Mouse (Mus musculus): ENCODE results near the gene Arpp19.

Gene Arpp19

DNA sequence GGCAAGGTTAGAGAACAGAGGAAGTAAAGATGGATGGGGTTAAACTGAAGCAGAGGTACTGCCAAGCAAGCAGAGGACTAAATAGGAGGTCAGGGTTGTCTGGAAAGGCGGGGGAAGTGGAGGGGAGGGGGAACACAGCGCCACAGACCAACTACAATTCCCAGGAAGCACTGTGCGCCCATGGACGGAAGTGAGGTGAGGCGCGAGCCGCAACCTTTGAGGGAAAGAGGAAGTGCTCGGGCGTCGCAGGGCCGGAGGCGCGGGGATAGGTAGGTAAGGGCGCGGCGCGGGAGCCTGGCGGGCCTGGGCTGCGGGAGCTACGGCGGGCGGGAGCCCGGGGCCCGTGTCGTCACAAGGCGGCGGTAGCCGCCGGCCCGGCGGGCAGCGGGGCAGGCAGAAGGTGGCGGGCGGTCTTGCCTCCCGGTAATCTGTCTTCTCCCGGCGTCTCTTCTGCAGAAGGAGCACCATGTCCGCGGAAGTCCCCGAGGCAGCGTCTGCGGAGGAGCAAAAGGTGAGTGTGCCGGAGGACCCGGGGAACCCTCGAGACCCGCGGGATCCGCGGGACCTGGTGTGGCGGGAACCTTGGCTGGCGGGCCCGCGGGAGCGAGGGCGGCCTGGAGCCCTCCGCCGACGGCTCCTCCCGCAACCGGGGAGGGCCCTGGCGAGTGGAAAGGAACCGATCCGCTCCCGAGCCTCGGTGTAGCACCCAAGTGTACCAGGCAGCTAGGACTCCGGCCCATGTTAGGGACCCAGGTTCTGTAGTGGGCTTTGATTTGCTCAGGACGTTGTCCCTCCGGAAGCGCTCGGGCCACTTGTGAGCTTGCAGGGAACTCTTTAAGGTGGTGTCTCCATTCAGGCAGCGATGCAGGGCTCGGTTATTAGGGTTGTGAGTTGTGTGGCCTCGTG, at the start of gene Arpp19:
Gene Arpp19 (plus strand): TSS at position 164 of the 906 bp plus-strand sequence.
- ChIA-PET CTCF (interaction anchor here (0.6 to 5.1 kb wide), 7 partner anchors 12 to 266 kb away, joined by 3 to 33 read pairs (median 4); no protein-coding TSS in a partner anchor), POLR2A (interaction anchor here (0.6 to 8.9 kb wide), 35 partner anchors 12 to 606 kb away, joined by 3 to 104 read pairs (median 3); partner anchors contain the start of genes Myo5a (in 1 of the 4), Myo5c (in 1 of the 4) and Onecut1 (in 1 of the 4))

DNA sequence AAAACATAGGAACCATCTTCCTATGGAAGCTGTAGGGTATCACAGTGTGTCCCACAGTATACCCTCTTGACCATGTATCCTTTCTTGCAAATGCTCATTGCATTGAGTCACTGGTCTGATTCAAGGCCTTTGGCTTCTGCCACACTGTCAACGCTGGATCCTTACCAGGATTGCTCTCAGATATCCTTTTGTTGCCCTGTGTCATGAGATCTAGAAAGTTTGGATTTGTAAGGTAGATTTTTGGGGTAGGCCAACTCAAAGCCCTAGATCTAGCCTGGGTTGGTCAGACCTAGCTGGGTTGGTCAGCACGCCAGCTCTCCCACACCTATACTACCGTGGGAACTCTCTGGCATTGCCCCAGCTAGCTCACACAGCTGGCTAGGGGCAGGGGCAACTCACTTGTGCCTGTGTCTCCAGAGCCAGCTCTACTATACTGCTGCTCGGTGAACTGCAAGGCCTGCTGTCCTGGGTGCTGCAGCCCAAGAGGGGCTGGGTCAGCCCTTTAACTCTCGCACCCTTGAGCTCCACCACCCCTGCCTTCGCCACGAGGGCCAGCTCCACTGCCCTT, 48.4 kb upstream of the Arpp19 start:
- ChIA-PET POLR2A (no interaction called here), CTCF (no interaction called here)

DNA sequence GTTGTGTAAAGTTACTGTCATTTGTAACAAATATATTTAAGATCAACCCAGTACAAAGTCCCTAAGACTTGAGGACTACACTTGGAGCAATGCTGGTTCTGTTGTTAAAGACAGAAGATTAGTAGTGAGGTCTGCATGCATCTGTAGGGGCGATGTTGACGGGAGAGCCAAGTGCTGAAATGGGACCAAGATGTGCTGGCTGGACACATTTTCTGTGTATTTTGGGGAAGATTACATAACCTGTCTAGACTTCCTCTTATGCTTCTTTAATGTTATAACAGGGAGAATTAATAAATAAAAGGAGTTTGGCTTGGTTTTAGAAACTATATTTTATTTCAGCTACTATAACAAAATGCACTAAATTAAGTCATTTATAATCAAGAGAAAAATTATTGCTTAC, 47.4 kb upstream of the Arpp19 start:
- CTCF ChIA-PET: no interaction called here
- POLR2A ChIA-PET: interaction anchor here in 1 of 4 experiments (1.1 kb wide), 1 partner anchor 19 kb away, joined by 3 read pairs; no protein-coding TSS in a partner anchor

DNA sequence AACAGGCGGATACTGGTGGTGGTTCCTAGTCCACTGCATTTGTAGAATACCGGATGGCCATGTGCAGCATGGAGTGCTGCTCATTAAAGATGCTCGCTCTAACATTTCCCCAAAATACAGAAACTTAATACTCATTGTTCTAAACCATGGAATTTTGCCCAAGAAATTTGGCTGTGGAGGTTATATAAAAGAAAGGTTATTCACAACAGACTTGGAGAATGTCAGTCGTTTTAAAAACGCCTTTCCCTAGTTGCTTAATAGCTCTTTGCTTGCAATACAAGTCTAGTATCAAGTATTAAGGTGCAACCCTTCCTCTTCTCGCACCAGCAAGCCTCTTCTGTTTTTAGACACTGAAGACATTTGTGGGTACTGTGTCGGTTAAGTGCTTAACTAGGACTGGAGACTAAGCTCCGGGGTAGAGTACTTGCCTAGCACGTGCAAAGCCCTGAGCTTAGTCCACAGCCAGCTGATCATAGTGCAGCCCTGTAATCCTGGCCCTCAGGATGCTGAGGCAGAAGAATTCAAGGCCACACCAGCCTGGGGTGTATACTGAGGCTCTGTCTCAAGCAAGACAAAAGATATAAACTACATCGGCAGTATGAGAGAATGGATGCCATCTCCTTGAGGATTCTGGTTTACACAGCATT, 42.7 kb upstream of the Arpp19 start:
- POLR2A ChIA-PET: interaction anchor here in 1 of 4 experiments (1.1 kb wide), 1 partner anchor 30 kb away, joined by 4 read pairs; no protein-coding TSS in a partner anchor

DNA sequence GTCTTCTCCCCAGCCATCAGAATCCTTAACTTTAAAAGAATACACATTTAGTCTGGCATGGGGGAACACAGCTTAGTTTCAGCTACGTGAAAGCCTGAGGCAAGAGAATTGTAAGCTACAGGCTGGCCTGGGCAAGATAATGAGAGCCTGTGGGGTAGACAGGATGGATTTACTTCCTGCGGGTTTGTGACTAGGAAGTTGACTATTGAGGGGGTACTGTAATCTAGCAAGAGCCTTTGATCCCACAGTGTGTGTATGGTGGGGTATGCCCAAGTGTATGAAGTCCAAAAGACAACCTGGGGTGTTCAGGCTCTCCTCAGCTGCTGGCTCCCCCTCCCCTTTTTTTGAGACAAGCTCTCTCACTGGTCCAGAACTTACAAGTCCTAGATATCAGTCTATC, 41.1 kb upstream of the Arpp19 start:
- ChIA-PET CTCF (interaction anchor here in 1 of 4 experiments (0.7 kb wide), 1 partner anchor 1814 kb away, joined by 3 read pairs; no protein-coding TSS in a partner anchor), POLR2A (interaction anchor here in 1 of 4 experiments (1.4 kb wide), 1 partner anchor 11 kb away, joined by 3 read pairs; no protein-coding TSS in a partner anchor)

More for the DNA sequence above, 42.7 kb upstream of the Arpp19 start:
- CTCF ChIA-PET: no interaction called here

DNA sequence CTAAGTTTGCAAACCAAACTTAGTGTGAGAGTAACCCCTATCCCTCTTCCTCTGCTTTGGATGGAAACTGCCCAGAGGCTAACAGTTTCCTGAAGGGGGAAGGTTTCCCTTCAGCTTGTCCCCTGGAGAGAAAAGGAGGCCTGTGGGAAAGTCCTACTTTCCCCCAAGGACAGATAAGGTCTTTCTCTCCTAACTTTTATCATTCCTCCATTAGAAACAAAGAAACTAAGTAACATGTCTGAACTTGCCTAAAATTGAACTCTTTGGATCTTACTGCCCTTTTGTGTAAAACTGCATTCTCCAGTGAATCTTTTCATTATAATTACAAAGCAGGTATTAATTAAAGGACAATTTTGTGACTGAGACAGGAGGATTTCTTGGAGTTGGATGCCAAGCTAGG, 39.4 kb upstream of the Arpp19 start:
- CTCF ChIA-PET: interaction anchor here in 1 of 4 experiments (0.8 kb wide), 1 partner anchor 26 kb away, joined by 3 read pairs; no protein-coding TSS in a partner anchor
- POLR2A ChIA-PET: interaction anchor here in 2 of 4 experiments (0.9 to 1.4 kb wide), 2 partner anchors 40 to 214 kb away, joined by 3 to 4 read pairs; partner anchors contain the start of gene Arpp19 (in 1 of the 2)

DNA sequence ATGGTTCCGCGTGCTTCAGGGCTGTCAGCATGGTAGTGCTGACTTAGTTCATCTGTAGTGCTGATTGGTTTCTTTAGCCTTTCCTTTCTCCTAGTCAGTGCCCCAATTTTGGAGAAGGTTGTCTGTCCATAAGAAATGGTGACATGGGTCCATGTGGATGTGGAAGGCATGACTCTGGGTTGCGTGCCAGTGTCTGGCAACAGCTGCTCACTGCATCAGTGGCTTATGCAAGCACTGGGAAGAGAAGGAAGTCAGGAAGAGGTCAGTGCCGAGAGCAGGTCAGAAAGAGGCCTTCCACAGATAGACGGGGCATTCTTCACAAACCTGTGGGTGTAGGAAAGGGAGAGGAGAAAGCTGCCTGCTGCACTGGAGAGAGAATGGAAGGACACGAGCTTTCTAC, 36.4 kb upstream of the Arpp19 start:
- CTCF ChIA-PET: interaction anchor here in 1 of 4 experiments (1.3 kb wide), 1 partner anchor 49 kb away, joined by 5 read pairs; no protein-coding TSS in a partner anchor

DNA sequence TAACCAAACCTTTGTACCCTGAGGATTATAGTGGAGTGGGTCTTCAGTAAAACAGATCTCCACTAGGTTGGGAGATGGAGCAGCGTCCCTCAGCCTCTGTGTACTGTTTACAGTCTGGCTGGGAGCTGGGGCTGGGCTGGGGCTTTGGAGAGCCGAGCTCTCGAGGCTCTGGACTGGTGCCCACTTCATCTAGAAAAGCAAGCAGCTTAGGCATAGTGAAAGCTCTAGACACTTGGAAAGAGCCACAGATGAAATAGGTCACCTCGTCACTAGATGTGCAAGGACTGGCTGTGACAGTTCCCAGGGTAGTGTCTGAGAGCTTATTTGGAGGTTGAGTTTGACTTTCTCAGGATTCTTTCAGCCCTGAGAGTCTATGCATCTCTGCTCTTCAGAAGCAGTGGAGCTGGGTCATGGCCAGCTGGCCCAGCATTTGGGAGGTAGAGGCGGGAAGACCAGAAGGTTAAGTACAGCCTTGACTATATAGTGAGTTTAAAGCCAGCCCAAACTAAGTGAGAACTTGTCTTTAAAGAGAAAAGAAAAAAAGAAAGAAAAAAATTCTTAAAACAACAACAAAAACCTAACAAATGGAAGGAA, 35.7 kb upstream of the Arpp19 start:
- ChIA-PET CTCF (interaction anchor here in 1 of 4 experiments (1.3 kb wide), 1 partner anchor 48 kb away, joined by 5 read pairs; no protein-coding TSS in a partner anchor), POLR2A (no interaction called here)

More for the DNA sequence above, 36.4 kb upstream of the Arpp19 start:
- POLR2A ChIA-PET: interaction anchor here in 1 of 4 experiments (0.5 kb wide), 1 partner anchor 36 kb away, joined by 3 read pairs; the partner anchor contains the start of gene Arpp19

DNA sequence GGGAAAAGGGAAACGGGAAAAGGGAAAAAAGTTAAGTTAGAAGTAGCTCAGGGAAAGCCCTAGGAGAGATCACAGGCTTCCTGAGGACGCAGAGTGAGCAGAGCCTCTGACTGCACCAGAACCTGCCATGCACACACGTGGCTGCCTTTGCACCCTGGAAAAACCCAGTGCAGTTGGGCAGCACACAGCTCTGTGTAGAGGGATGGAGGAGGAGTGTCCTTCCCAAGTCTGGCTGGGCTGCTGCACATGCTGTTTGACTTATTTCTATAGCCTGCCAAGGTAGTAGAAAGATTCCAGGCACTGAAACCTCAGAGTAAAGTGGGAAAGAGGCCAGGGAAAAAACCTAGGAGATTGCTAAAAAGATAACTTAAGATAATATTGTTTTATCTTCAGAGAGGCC, 35.2 kb upstream of the Arpp19 start:
- ChIA-PET POLR2A (interaction anchor here in 1 of 4 experiments (0.5 kb wide), 1 partner anchor 1958 kb away, joined by 3 read pairs; no protein-coding TSS in a partner anchor), CTCF (interaction anchor here in 1 of 4 experiments (1.3 kb wide), 1 partner anchor 48 kb away, joined by 5 read pairs; no protein-coding TSS in a partner anchor)

DNA sequence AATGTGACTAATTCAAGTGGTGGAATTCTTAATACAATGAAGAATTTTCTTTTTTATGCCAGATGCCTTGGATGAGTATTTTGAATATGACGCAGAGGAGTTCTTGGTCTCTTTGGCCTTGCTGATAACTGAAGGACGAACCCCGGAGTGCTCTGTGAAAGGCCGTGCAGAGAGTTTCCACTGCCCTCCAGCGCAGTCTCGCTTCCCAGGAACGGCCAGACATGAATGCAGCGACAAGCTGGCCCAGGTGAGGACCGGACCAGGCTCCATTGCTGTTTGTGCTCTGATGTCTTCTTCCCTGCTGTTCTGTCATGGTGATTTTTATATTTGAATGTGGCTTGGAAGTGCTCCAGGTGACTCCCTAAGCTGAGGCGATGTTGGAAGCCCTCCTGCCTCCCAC, 33.2 kb upstream of the Arpp19 start:
- CTCF ChIA-PET: no interaction called here
- POLR2A ChIA-PET: interaction anchor here in 2 of 4 experiments (1.2 to 1.3 kb wide), 2 partner anchors 11 to 16 kb away, joined by 3 read pairs; no protein-coding TSS in a partner anchor

DNA sequence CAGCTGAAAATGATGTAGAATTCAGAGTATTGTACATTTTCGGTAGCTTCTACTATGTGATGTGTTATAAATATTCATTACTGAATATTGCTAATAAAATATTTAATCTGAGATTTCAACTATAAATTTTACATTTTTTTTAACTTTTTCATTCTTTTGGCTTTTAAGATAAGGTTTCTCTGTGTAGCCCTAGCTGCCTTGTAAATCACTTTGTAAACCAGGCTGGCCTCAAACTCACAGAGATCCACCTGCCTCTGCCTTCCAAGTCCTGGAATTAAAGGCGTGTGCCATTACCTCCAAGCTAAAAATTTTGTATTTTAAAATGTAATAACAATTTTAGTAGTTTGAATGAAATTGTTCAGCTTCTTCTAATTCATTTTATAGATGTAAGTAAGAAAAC, 20.8 kb upstream of the Arpp19 start:
- ChIA-PET CTCF (interaction anchor here in 1 of 4 experiments (1.5 kb wide), 1 partner anchor 33 kb away, joined by 3 read pairs; no protein-coding TSS in a partner anchor), POLR2A (interaction anchor here in 1 of 4 experiments (0.8 kb wide), 1 partner anchor 23 kb away, joined by 3 read pairs; no protein-coding TSS in a partner anchor)

DNA sequence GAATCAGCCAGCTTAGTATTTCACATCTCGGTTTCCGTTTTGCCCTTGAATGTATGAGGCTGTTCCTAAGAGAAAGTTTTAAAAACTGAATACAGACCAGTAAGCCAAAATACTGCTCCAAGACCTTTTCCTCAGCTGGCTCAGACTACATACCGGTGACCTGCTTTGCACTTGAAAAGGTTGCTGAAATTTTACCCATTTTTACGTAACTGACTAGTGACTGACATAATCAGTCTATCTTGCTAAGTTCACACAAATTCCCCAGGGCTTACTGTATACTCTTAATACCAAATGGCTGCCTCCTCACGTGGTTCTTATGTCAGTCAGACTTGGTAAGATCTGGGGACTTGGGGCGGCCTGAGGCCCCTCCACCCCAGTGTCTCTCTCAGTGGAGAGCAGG, 18.2 kb upstream of the Arpp19 start:
- ChIA-PET POLR2A (interaction anchor here in 1 of 4 experiments (1.4 kb wide), 1 partner anchor 11 kb away, joined by 4 read pairs; no protein-coding TSS in a partner anchor), CTCF (no interaction called here)

DNA sequence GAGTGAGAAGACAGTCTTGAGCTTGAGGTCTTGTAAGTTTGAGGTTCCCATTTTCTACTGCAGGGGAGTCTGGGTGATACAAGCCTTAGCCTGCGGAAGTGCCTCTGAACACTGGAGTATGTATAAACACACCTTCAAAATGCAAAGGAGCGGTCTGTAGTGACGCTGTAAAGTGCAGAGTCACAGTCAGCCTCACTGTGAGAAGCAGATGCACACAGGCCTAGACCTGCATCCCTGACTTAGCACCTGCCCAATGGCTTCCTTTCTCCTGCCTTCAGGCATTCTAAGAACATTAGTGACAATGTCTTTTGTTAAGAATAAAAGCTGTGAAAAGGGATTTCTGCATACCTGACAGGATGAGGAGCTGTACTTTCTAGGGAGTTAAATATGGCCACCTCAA, 17.8 kb upstream of the Arpp19 start:
- ChIA-PET CTCF (no interaction called here), POLR2A (interaction anchor here in 1 of 4 experiments (0.7 to 1.4 kb wide), 3 partner anchors 11 to 44 kb away, joined by 3 to 4 read pairs (median 3); no protein-coding TSS in a partner anchor)

DNA sequence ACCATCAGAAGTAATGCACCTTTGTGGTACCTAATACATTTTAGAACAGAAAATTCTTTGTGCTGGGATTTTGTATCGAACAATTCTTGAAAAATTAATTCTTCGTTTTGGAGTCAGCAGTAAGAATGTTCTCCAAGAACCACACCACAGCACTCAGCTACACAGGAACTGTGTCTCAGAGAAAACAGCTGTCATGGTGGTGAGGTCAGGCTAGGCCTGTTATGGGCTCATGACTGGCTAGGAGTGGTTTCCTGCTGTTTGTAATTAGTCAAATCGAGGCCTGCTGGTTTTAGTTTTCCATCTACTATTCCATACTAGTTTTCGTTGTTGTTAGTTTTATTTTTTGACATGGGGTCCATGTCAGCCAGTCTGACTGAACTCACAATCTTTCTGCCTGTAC, 16.9 kb upstream of the Arpp19 start:
- ChIA-PET CTCF (no interaction called here), POLR2A (no interaction called here)

DNA sequence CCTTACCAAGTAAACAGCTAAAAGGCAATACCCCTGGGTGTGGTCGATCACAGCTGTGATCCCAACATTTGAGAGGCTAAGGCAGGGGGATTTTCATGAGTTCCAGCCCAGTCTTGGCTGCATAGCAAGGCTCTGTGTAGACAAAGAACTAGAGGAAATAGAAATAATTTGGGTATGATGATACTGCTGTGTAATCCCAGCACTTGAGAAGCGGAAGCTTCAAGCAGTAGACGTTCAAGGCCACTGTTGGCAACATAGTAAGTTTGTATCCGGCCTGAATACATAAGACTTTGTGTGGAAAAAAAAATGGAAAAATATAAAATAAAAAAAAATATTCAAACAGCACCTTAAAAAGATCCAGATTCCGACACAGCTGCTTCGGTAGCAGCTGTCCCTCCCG, 14.9 kb upstream of the Arpp19 start:
- POLR2A ChIA-PET: interaction anchor here in 2 of 4 experiments (1.2 to 2.5 kb wide), 2 partner anchors 16 kb away, joined by 4 to 9 read pairs; partner anchors contain the start of gene Arpp19 (in 1 of the 2)
- CTCF ChIA-PET: interaction anchor here in 1 of 4 experiments (0.6 kb wide), 1 partner anchor 458 kb away, joined by 3 read pairs; no protein-coding TSS in a partner anchor

DNA sequence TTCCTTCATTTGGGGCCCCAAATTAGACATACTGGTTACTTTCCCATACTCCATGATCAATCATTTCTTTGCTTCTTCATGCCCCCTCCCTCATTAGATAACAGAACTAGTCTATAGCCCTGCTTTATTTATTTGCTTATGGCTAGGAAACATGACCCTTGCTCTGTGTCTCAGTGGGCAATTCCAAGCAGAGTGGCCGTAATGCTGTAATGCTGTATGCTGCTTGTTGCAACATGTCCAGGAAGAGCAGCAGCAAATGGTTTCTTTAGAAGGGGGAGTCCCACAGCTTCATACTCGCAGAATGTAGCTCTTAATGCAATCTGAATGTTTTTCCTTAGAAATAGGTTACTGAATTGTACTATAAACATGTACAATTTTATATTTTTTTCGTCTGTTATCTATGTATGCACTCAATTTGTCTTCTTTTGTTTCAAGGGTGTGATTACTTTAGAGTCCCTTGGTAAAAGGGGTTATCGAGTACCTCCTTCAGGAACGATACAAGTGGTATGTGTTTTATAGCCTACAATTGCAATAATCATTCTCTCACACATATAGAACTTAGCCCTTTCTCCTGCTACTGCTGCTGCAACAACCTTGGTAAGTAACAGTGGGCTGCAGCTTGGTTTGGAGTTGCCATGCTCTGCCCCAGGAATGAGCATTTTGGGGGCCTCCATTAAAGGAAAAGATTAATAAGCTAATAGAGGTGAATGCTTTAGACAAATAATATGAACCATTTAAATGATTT, 14.1 kb upstream of the Arpp19 start:
- CTCF ChIA-PET: interaction anchor here in 3 of 4 experiments (0.6 to 1.7 kb wide), 5 partner anchors 10 to 458 kb away, joined by 3 to 6 read pairs (median 3); no protein-coding TSS in a partner anchor
- POLR2A ChIA-PET: interaction anchor here in 3 of 4 experiments (0.8 to 2.5 kb wide), 5 partner anchors 15 to 169 kb away, joined by 3 to 9 read pairs (median 3); partner anchors contain the start of gene Arpp19 (in 1 of the 3)

DNA sequence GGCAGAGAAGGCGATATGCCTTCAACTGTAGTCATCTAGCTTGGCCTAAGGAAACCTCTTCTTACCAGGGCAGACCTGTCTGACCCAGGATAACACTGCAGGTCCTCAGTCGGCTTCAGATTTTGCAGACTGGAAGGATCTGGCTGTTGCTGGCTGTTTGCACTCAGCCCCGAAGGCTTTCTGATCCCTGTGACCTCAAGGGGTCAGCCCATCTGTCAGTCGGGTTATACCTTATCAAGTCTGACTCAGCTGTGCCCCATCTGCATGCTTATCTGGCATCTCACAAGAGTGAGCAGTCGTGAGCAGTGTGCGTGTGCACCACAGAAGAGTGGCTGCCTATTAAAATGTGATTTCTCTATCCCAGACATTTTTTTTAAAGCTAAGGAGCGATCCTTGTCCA, 13.3 kb upstream of the Arpp19 start:
- ChIA-PET CTCF (interaction anchor here in 3 of 4 experiments (0.9 to 1.7 kb wide), 7 partner anchors 9 to 259 kb away, joined by 3 to 6 read pairs (median 3); no protein-coding TSS in a partner anchor), POLR2A (interaction anchor here in 3 of 4 experiments (0.6 to 2.5 kb wide), 6 partner anchors 14 to 170 kb away, joined by 3 to 9 read pairs (median 3); partner anchors contain the start of gene Arpp19 (in 1 of the 3))
